Mouse (Mus musculus) brain, embryonic 14.5 days (tissue): ENCODE data around the gene Dab2ip.

Experiments
- CTCF ChIP-seq: fragments of 200-500 bp; IDR thresholded peaks from 2 replicates; pipeline ENCODE4 v1.5.1; 2012; ENCODE audit warnings: inconsistent platforms, mild to moderate bottlenecking, moderate library complexity, borderline replicate concordance; ENCODE audit not compliant: insufficient read depth, insufficient read length; ENCODE audit errors: extremely low read depth
- POLR2A ChIP-seq: fragments of 200-500 bp; IDR thresholded peaks from 2 replicates; pipeline ENCODE4 v1.6.1; 2012; ENCODE audit warnings: mild to moderate bottlenecking, inconsistent platforms, borderline replicate concordance; ENCODE audit not compliant: poor library complexity, insufficient read depth, insufficient read length, severe bottlenecking; ENCODE audit errors: extremely low read depth

DNA sequence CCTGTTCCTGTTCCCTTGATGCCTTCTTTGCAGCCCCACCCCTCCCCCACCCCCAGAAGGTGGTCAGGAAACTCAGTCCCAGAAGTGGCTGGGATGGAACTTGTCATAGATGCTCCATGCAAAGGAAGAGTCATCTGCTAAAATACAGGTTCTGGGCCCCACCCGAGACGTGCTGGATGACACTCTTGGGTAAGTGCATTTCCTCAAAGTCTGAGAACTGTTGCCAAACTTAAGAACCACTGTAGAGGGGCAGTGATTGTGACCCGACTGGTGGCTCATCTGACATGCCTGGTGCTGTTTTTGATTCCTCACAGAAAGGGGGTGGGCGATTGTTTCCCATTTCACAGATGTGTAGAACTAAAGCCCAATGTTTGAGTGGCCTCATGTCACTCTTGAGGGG, 111.7 kb downstream of the Dab2ip start:
- TF ChIP-seq POLR2A (no peak), CTCF (no peak)
